Mouse (Mus musculus) liver, embryonic 14.5 days (tissue): ENCODE data around the gene Elf5. TPM values are rescaled to one million over a fixed set of nuclear protein-coding genes. Genes with fewer than 3 reads are reported as not detected.

ENCODE experiments used
- ATAC-seq: fragments of 200-750 bp; cut with Nextera tagmentation; 2 replicates; pipeline ENCODE4 v1.8.0; 2017; ENCODE audit warnings: moderate number of reproducible peaks, mild to moderate bottlenecking, moderate library complexity; ENCODE audit not compliant: insufficient read depth
- DNase-seq, 3 experiments: peaks; one replicate each; pipeline ENCODE4 v3.0.0-alpha.2; 2012 to 2013; ENCODE audit warnings: low read depth in 3 of 3, low spot score in 3 of 3
- H3K27ac ChIP-seq: fragments of 300-500 bp; sonication (generic); 2 replicates; pipeline ENCODE4 v1.5.1; 2014; ENCODE audit warnings: moderate library complexity, mild to moderate bottlenecking, control low read depth, inconsistent platforms
- H3K27me3 ChIP-seq: fragments of 300-500 bp; sonication (generic); 2 replicates; pipeline ENCODE4 v1.6.1; 2014; ENCODE audit warnings: mild to moderate bottlenecking, low read length, moderate library complexity; ENCODE audit not compliant: control insufficient read depth, insufficient read depth
- H3K36me3 ChIP-seq: fragments of 300-500 bp; sonication (generic); replicated peaks from 2 replicates; pipeline ENCODE4 v1.6.1; 2014; ENCODE audit warnings: low read depth; ENCODE audit not compliant: control insufficient read depth, insufficient read depth
- H3K4me1 ChIP-seq, 2 experiments: fragments of 200-500 bp in 1 of 2; fragments of 300-500 bp in 1 of 2; sonication (generic) in 1 of 2; replicated peaks; 2 replicates each; pipeline ENCODE4 v1.6.1; 2012 to 2014; ENCODE audit warnings: antibody characterized with exemption in 1 of 2, inconsistent platforms in 1 of 2, low read length in 1 of 2; ENCODE audit not compliant: control insufficient read depth in 2 of 2, insufficient read depth in 2 of 2
- H3K4me2 ChIP-seq: fragments of 300-500 bp; sonication (generic); 2 replicates; pipeline ENCODE4 v1.6.1; 2014; ENCODE audit warnings: low read depth, mild to moderate bottlenecking, control low read depth, moderate library complexity
- H3K4me3 ChIP-seq, 2 experiments: fragments of 200-500 bp in 1 of 2; fragments of 300-500 bp in 1 of 2; sonication (generic) in 1 of 2; 2 replicates each; pipeline ENCODE4 v1.5.1; 2012 to 2014; ENCODE audit warnings: low read depth in 2 of 2, low read length in 2 of 2, mild to moderate bottlenecking in 2 of 2, control low read depth in 1 of 2, inconsistent platforms in 1 of 2, moderate library complexity in 1 of 2; ENCODE audit not compliant: insufficient read depth in 1 of 2
- H3K9ac ChIP-seq: fragments of 300-500 bp; sonication (generic); replicated peaks from 2 replicates; pipeline ENCODE4 v1.6.1; 2014; ENCODE audit warnings: mild to moderate bottlenecking, control low read depth, moderate library complexity
- H3K9me3 ChIP-seq: fragments of 300-500 bp; sonication (generic); 2 replicates; pipeline ENCODE4 v1.6.1; 2016; ENCODE audit warnings: low read length, mixed read lengths; ENCODE audit not compliant: control insufficient read depth
- CTCF ChIP-seq: IDR thresholded peaks from 2 replicates; pipeline ENCODE4 v1.5.1; 2016; ENCODE audit warnings: antibody characterized with exemption, low read depth, control low read depth
- EP300 ChIP-seq: IDR thresholded peaks from 2 replicates; pipeline ENCODE4 v1.6.1; 2016; ENCODE audit warnings: antibody characterized with exemption, low read depth
- WGBS: fragments of 180-500 bp; shearing (Covaris S2); extraction: QIAGEN DNeasy Blood & Tissue Kit; methylation state at CpG from one replicate; pipeline ENCODE4 v1.1.7; 2014; ENCODE audit not compliant: insufficient replicate concordance; 5-methylcytosine and 5-hydroxymethylcytosine counted together
- polyA plus RNA-seq, 2 experiments: library from polyadenylated mRNA; depleted of rRNA in 1 of 2; stranded (reverse) in 1 of 2; unstranded in 1 of 2; fragments of >200 nt; fragmentation: Nextera tagmentation in 1 of 2; extraction: Ambion mirVana in 1 of 2; gene quantifications; 2 replicates each; pipeline versions ENCODE4 v1.2.1 to v1.2.3; 2012 to 2014

Elf5 gene
- polyA plus RNA-seq, 2 experiments: 0.03 TPM; not detected in 1

GRCm38 (mm10) chr2:103388311-103388710 is 23.2 kb upstream of the Elf5 start:
- Histone ChIP-seq H3K4me1 (no peaks in the 10 kb centered on the region), H3K4me2 (no peak overlapping the region), H3K27ac (no peak overlapping the region), H3K9ac (no peak overlapping the region), H3K27me3 (no peaks in the 10 kb centered on the region), H3K9me3 (no peaks in the 10 kb centered on the region), H3K4me3 (no peak overlapping the region), H3K36me3 (no peaks in the 10 kb centered on the region)
- TF ChIP-seq EP300 (no peak), CTCF (no peak)
- no peak for ATAC-seq
- no peak for DNase-seq
- WGBS: 31% methylated on average over 1 of the region's 1 CpGs

GRCm38 (mm10) chr2:103390086-103390988 is 21.2 kb upstream of the Elf5 start:
- TF ChIP-seq EP300 (no peak), CTCF (no peak)
- H3K9ac ChIP-seq: no peak overlapping the region
- DNase-seq (no peak), ATAC-seq (no peak)
- no peaks in the 10 kb centered on the region for H3K4me1 ChIP-seq
- H3K4me3 ChIP-seq: no peak overlapping the region
- H3K9me3 ChIP-seq: no peaks in the 10 kb centered on the region
- no peak overlapping the region for H3K27ac ChIP-seq
- no peaks in the 10 kb centered on the region for H3K36me3 ChIP-seq
- 50% methylated on average over 4 of the region's 4 CpGs for WGBS
- no peak overlapping the region for H3K4me2 ChIP-seq
- H3K27me3 ChIP-seq: no peaks in the 10 kb centered on the region

DNA sequence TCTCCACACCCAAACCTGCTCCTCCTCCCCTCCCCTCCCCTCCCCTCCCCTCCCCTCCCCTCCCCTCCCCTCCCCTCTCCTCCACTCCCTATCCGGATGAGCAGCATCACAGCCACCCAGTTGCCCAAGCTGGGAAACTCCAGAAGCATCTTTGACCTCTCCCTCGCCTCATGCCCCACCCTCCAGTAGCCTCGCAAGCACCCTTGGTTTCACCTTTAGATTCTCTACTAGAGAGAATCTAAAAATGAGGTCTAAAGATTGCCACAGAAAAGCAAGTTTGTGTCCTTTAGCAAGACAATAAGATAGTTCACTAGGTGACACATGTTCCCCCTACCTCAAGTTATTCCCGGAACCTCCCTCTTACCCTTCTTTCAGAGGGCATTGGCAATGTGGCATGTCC is 19.9 kb upstream of the Elf5 start:
- WGBS: 82% methylated on average over 3 of the region's 4 CpGs
- no peak for TF ChIP-seq CTCF
- TF ChIP-seq EP300: no peak
- no peaks in the 10 kb centered on the region for H3K27me3 ChIP-seq
- ATAC-seq (no peak), DNase-seq (no peak)
- H3K9ac ChIP-seq: no peak overlapping the region
- H3K27ac ChIP-seq: no peak overlapping the region
- no peaks in the 10 kb centered on the region for H3K9me3 ChIP-seq
- H3K4me2 ChIP-seq: no peak overlapping the region
- no peak overlapping the region for H3K4me3 ChIP-seq
- H3K4me1 ChIP-seq: no peaks in the 10 kb centered on the region
- no peaks in the 10 kb centered on the region for H3K36me3 ChIP-seq

DNA sequence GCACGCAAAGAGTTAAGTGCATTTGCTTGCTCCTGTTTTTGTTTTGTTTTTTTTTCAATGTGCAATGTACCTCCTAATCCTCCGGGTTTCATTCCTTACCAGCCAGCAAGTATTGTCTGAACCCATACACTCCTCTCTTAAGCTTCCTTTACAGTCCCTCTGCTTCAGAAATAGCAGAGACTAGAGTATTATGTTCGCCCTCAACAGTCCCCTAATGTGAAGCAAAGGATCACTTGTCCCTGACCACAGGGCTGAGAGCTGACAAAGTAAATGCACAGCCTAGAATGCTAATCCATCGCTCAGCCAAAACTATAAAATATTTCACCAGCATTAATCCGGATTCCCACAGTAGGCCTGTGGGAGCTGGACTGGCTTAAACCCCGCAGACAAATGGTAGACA is 13.4 kb upstream of the Elf5 start:
- Histone ChIP-seq H3K27me3 (no peaks in the 10 kb centered on the region), H3K4me2 (no peak overlapping the region), H3K36me3 (no peaks in the 10 kb centered on the region), H3K9ac (no peak overlapping the region), H3K9me3 (no peaks in the 10 kb centered on the region), H3K4me3 (no peak overlapping the region), H3K4me1 (no peaks in the 10 kb centered on the region), H3K27ac (no peak overlapping the region)
- no peak for DNase-seq
- ATAC-seq: no peak
- WGBS: 63% methylated on average over 6 of the region's 6 CpGs
- TF ChIP-seq EP300 (no peak), CTCF (no peak)

DNA sequence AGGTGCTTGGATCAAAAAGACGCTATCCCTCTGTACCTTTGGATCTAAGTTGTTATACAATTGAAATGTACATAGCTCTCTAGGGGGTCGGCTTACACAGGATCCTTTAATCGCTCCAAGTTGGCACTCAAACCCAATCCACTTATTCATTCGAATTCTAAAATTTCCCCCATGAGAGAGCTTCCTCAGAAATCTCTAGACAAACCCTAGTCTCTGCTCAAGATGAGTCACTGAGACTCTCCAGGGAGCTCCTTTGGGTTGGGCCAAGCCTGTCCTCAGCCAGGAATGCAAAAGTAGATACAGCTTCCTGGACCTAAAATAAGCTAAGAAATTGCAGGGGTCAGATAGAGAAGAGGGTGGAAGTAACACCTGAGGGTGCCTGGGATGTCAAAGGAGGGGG is 10.8 kb upstream of the Elf5 start:
- H3K27ac ChIP-seq: no peak overlapping the region
- ATAC-seq (no peak), DNase-seq (no peak)
- WGBS: 51% methylated on average over 4 of the region's 4 CpGs
- no peak overlapping the region for H3K4me2 ChIP-seq
- no peak overlapping the region for H3K4me3 ChIP-seq
- H3K27me3 ChIP-seq: no peaks in the 10 kb centered on the region
- H3K4me1 ChIP-seq: no peaks in the 10 kb centered on the region
- TF ChIP-seq EP300 (no peak), CTCF (no peak)
- H3K36me3 ChIP-seq: no peaks in the 10 kb centered on the region
- H3K9ac ChIP-seq: no peak overlapping the region
- H3K9me3 ChIP-seq: no peaks in the 10 kb centered on the region
